In genomic region chr3:27311475-27311874, GRCm38 (mm10) we compare ENCODE assay signal across 22 mouse cellular contexts. TPM values are rescaled to one million over a fixed set of nuclear protein-coding genes. Genes with fewer than 3 reads are reported as not detected.
"Had no signal": no experiment of that assay in that cellular context is flagged by ENCODE, and none has a peak within 500 bp of the region (broad histone marks: within the 10 kb centered on the region; RNA-seq: fewer than 3 reads in every experiment).

No protein-coding gene starts in this region.

- DNase-seq: kidney, adult 8-10 months; kidney, postnatal 14 days; kidney, postnatal 4 days; liver; lung, adult 18-20 months; lung, postnatal 36 days; midbrain, embryonic 14.5 days; retina, postnatal 1 day; thymus, adult 2 months; thymus, postnatal 25 days had no signal

- H3K27ac ChIP-seq: intestine, embryonic 15.5 days; kidney, embryonic 15.5 days; limb, embryonic 10.5 days; limb, embryonic 13.5 days; liver, embryonic 12.5 days; liver, embryonic 15.5 days; lung, embryonic 15.5 days; stomach, postnatal 0 days had no signal

- H3K36me3 ChIP-seq: intestine, embryonic 15.5 days; kidney, embryonic 15.5 days; limb, embryonic 10.5 days; limb, embryonic 13.5 days; liver, embryonic 12.5 days; liver, embryonic 15.5 days; lung, embryonic 15.5 days had no signal

- H3K4me1 ChIP-seq: intestine, embryonic 15.5 days; limb, embryonic 10.5 days; liver, embryonic 12.5 days; liver, embryonic 15.5 days; lung, embryonic 15.5 days had no signal

- H3K27me3 ChIP-seq: intestine, embryonic 15.5 days; kidney, embryonic 15.5 days; limb, embryonic 13.5 days; liver, embryonic 12.5 days; liver, embryonic 15.5 days; lung, embryonic 15.5 days had no signal

- H3K4me2 ChIP-seq: intestine, embryonic 15.5 days; kidney, embryonic 15.5 days; limb, embryonic 13.5 days; liver, embryonic 12.5 days; liver, embryonic 15.5 days; lung, embryonic 15.5 days; midbrain, embryonic 11.5 days had no signal

- H3K9ac ChIP-seq: intestine, embryonic 15.5 days; kidney, embryonic 15.5 days; limb, embryonic 13.5 days; liver, embryonic 12.5 days; liver, embryonic 15.5 days; lung, embryonic 15.5 days had no signal

- ATAC-seq: intestine, embryonic 15.5 days; liver, embryonic 12.5 days had no signal

- H3K4me3 ChIP-seq: intestine, embryonic 15.5 days; kidney, embryonic 15.5 days; limb, embryonic 10.5 days; limb, embryonic 13.5 days; liver, embryonic 12.5 days; liver, embryonic 15.5 days; lung, embryonic 15.5 days had no signal

- H3K9me3 ChIP-seq: intestine, embryonic 15.5 days; kidney, embryonic 15.5 days; limb, embryonic 10.5 days; limb, embryonic 13.5 days; liver, embryonic 12.5 days; liver, embryonic 15.5 days; lung, embryonic 15.5 days had no signal

RNA-seq across cellular contexts. Expression of gene Tnfsf10, which starts 5.4 kb away (rescaled TPM):
- polyA plus RNA-seq: limb, embryonic 10.5 days; midbrain, embryonic 11.5 days; neural tube, embryonic 11.5 days had no signal

RNA-seq across cellular contexts. Expression of gene Ghsr, which starts 59.7 kb away (rescaled TPM):
- total RNA-seq: megakaryocyte-erythroid progenitor cell, adult 5-6 weeks had no signal
- polyA plus RNA-seq: intestine, embryonic 15.5 days; kidney, embryonic 15.5 days; limb, embryonic 10.5 days; limb, embryonic 13.5 days; liver, embryonic 12.5 days; liver, embryonic 15.5 days; lung, embryonic 15.5 days; stomach, embryonic 14.5 days; stomach, postnatal 0 days had no signal
